Mouse (Mus musculus): ENCODE results near the gene Spop. TPM values are rescaled to one million over a fixed set of nuclear protein-coding genes. Genes with fewer than 3 reads are reported as not detected.
"Not testable (repeated sequence)": the region's sequence is repeated elsewhere in the genome, so short reads cannot be mapped to it uniquely, and the experiment has no call there.

Spop gene
- total RNA-seq, 2 experiments from 2014 or later: 103 to 126 TPM

DNA sequence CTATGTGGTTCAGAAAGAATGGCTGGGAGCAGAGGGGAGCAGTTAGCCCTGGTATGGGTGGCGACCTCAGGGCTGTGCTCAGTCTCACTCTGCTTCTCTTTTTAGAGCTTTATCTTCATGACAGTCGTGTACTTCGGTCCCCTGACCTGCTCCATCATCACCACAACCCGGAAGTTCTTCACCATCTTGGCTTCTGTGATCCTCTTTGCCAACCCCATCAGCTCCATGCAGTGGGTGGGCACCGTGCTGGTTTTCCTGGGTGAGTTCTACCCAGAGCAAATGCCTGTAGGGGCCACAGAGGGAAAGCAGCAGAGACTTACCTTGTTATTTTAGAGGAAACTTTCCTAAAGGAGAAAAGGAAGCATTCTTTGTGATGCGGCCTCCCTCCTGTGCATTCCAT, 23.5 kb upstream of the Spop start:
- intact Hi-C loops (cut with DNase I): no loop called here
- no peak for DNase-seq

DNA sequence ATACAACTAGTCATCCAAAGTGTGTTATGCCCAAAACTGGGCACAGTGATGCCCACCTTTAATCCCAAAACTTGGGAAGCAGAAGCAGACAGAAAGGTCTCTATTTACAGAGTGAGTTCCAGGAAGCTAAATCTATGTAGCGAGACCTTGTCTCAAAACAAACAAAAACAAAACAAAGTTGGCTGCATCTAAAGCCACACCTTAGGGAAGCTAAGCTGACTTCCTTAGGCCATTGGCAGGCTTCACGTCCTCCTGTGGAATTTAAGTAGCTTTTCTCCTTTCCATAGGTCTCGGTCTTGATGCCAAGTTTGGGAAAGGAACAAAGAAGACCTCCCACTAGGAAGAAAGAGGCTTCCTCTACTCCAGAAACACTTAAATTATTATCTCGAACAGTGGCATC, 22.7 kb upstream of the Spop start:
- no peak for DNase-seq
- intact Hi-C loops (cut with DNase I): no loop called here

DNA sequence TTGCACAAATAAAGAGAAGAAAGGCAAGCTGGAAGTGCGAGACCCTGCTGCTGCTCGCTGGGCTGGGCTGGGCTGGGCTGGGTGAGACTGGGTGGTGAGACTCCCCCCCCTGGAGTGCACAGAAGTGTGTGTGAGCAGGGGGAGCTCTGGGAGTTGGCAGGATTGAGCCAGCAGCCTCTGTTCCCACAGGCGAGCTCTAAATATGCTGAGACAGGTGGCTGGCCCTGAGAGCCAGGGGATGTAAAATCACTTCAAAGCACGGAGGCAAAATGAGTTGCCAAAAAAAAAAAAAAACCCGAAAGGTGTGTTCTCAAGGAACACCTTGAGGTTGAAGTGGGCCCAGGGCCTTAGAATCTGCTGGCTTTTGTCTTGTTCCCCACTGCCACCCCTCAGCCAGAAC, 22.1 kb upstream of the Spop start:
- intact Hi-C loops (cut with DNase I): no loop called here

DNA sequence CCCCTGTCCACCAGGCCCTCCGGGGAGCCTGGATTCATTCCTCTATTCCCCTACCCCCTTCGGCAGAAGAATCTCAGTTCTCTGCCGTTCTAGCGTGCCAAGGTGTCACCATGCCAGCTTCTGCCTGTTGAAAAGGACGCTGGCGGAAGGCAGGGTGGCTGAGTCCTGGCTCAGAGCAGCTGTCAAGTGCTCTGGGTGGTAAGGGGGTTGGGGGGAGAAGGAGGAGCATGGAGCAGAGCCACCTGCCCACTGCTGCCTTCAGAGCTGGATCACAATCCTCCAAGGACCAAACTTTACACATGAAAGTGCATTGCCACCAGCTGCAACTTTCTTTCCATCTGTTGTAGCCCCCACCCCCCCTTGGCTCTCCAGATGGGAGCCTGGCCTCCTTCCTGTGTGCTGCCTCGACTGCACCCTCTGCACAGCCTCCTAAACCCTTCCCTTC, 21.6 kb upstream of the Spop start:
- DNase-seq: peak; percentile 95
- intact Hi-C loops (cut with DNase I): no loop called here

More for the DNA sequence above, 22.1 kb upstream of the Spop start:
- peak; percentile 60 for DNase-seq

DNA sequence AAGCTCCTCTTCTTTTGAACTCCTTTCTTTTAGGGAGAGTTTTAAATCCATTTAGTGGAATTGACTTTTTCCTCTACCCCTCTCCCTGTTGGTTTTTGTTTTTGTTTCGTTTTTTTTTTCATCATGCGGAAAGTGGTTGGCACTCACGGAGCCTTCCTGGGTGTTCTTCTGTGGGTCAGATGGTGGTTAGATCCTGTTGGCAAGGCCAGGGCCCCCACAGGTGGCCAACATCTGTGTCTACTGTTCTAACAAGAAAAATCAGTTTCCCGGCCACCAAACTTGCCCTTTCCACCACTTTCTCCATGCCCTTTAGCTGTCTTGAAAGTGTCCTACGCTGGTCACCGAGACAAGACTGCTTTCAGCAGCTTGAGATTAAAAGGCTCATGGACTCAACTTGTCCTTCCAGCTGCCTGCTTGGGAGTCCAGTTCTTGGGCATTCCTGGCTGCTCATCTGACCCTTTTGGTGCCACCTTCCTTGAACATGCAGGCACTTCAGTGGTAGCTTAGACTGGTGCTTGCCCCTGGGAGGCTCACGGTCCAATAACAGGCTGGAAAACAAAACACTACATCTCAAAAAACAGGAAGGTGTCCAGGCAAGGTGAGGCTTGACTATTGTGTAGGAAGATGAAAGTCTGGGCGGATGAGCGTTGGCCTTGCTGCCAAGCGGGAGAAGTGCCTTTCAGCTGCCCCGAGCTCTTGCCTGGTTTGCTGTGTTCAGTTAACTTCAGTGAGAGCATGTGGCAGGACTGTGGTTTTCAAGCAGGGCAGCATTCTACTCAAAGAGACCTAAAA, 21.0 kb upstream of the Spop start:
- peak; percentile 61 for DNase-seq
- intact Hi-C loops (cut with DNase I): no loop called here

DNA sequence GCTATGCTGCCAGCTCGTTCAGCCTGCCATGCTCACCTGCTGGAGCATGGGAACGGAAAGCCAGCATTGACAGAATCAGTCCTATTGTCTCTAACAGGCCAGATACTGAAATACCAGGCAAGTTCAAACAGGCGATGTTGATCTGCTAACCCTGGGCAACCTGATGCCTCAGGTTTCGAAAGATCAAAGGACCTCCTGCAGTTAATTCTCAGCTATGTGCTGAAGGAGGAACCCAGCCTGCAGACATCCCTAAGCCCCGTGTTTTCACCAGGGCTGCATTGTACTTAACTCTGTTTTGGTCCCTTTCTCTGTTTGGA, 20.4 kb upstream of the Spop start:
- intact Hi-C loops (cut with DNase I): no loop called here
- no peak for DNase-seq

DNA sequence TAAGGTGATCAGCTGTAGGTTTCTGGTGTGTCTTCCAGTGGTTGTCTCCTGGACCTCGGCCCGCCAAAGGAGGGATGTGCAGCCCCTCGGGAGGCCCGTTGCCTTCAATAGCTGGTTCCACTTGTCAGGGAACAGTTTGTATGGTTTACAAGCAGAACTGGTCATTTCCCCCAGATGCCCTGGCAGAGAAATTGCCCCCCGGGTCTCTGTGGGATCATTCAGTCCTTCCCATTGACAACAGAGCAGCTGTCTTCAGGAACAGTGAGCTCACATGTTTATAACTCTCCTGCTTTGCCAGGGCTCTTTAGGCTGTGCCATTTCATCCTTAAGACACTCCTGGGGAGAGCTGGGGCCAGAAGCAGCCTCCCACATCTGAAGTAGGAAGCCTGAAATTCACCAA, 19.8 kb upstream of the Spop start:
- intact Hi-C loops (cut with DNase I): no loop called here

DNA sequence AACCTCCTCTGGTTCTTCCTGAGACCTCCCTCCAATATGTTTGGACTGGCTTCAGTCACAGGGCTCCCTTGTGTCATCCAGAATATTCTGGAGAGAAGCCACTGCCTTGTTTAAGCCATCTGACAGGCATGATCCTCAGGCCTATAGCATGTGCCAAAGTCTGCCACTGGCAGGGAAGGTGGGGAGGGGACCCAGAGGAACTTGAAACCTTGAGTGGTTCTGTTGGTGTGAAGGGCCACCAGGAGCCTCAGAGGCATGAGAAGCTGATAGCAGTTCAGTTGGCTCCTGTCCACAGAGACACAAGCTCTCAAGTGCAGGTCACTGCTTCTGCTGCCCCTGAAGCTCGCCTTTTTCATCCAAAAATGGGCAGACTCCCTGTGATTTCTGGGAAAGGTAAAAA, 17.3 kb upstream of the Spop start:
- intact Hi-C loops (cut with DNase I): no loop called here

More for the DNA sequence above, 19.8 kb upstream of the Spop start:
- peak; percentile 78 for DNase-seq

DNA sequence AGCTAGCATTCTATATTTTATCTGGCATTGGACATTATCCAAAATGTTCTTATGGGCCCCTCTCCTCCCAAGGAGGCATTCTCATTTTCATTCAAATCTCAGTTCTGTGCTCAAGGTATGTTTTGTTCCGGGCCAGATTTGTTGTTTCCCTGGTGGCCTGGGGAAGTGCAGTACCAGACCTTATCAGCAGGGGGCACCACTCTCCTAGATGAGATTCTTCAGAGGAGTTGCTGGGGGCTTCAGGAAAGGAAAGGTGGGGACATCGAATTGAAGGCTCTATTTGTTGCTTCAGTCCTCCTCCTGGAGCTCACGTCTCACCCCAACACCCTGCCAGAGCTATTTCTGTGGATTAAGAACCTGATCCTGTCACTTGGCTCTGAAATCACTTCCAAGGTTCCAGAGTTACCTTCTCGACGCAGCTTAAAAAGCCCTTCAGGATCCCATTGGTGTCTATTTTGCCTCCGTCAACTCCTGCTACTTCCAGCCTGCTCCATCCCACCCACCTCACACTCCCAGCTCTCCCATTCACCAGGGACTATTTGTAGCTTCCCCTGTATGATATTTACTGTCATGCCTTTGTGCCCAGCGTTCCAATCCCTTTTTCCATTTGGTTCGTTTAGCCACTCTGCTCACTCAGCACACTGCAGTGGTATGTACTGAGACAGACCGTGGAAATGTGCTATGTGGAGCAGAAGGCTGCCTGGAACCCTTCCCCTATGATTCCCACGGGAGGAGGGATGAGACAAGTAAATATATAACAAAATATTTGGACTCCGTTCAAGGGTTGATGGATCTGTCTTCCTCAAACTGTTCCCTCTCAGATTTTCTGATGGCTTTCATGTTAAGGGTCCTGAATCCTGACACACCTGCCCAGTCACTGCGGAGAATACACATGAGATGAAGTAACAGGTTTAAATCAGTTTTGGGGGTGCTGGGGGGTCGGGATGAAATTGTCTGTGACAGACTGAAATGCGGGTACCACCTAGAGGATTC, 15.7 kb upstream of the Spop start:
- DNase-seq: peak; percentile 81
- intact Hi-C loops (cut with DNase I): loop anchor here (2.0 kb wide), 1 partner anchor 123 kb away; no protein-coding TSS in a partner anchor

More for the DNA sequence above, 17.3 kb upstream of the Spop start:
- DNase-seq: peak; percentile 57

DNA sequence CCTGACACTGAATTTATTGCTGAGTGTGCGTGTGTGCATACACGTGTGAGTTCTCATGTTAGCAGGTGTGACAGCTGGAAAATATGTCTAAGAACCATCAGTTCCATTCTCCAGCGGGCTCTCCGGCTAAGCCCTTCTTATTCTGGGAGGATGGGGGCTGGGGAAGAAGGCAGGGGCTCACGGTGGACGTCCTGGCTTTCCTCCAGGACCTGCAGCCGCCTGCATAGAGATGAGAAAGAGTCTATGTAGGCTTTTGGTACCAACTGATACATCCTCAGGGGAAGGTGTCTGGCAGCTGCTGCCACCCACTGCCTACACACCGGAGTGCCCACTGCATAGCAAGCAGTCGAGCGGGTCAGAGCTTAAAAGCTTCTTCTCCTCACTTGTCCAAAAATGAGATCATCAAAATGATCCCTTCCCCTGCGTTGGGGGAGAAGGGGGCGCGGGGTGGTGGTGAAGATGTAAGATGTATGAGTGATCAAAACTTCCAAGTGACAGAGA, 14.3 kb upstream of the Spop start:
- intact Hi-C loops (cut with DNase I): loop anchor here (2.0 kb wide), 1 partner anchor 121 kb away; no protein-coding TSS in a partner anchor
- DNase-seq: peak; percentile 49

DNA sequence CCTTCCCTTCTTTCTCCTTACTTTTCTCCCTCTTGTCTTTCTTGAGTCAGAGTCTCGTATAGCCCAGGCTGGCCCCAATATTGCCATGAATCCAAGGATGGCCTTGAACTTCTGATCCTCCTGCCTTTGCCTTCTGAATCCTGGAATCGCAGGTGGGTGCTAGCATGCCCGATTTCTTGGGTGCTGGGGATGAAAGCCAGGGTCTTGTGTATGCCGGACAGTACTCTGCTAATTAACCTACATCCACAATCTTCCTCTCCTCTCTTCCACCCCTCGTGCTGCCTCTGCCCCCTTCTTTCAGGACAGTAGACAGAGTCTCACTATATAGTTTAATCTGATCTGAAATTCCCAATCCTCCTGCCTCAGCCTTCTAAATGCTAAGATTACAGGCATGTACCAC, 12.3 kb upstream of the Spop start:
- no peak for DNase-seq
- intact Hi-C loops (cut with DNase I): no loop called here

DNA sequence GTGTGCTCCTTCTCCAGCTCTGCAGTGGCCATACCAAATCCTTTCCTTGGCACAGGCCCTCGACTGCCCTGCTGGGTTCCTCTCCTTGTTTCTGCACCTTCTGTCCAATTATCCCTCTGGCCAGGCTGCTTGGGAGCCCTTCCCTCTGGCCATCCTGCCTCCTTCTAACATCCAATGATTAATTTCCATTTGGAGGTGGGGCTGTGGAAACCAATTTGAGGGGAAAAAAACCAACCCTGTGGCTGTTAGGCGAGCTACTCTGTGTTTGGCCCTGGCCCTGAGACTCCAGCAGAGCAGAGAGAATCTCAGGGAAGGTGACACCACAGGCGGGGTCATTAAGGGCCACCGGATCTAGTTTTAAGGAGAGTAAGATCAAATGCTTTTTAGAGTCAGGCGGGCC, 11.7 kb upstream of the Spop start:
- DNase-seq: peak; percentile 88
- intact Hi-C loops (cut with DNase I): no loop called here

DNA sequence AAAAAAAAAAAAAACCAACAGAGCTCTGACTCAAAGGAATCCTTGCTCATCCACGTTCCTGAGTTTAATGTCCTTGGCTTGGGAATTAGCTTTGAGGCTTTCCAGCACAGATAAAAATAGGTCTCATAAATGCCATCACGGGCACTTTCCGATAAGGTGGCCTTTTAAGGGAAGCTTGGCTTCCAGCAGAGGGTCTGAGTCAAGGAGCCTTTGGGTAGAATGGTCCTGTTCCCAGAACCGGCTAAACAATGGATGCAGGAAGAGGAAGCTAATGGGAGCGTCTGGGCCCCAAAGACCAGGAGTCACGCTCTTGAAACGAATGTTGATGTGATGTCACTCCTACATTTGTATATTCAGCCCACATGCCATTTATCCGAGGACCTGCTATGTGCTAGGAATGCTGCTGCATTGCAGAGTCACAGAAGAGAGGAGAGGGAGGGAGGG, 11.2 kb upstream of the Spop start:
- no peak for DNase-seq
- intact Hi-C loops (cut with DNase I): no loop called here

DNA sequence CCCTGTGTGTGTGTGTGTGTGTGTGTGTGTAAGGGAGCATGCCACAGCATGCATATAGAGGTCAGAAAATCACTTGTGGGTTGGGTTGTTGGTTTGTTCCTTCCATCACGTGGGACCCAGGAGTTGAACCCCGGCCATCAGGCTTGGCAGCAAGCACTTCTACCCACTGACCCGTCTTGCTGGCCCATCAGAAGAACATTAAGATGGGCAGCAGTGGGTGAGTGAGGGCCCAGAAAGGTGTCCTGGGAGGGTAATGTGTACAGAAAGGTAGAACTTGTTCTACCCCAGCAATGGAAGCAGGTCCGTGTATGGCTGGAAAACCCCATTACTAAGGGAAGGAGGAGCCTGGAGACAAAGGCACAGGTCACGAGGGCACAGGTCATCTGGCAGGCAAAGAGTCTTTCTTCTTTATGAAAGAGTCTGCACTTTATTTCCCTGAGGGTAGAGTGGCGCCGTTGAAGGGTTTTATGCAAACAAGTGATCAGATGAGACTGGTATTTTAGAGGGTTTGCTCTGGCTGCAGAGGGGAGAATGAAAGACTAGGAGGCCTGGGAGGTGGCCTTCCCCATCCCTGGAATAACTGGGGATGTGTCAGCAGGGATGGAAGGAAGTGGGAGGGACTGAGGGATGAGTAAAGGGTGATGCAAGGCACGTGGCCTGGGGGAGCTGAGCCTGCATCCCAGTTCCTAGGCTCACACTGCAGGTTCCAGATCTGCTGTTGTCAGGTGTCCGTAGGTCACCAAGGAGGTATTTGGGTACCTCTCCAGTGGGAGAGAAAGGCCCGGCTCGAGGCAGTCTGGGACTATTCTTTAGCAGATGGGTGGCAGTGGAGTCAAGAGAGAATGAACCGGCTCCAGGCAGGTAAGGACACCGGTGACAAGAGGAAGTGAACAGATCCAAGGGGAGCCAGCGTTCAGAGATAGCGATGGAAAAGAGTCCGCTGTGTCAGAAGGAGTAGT, 10.2 kb upstream of the Spop start:
- DNase-seq: no peak
- intact Hi-C loops (cut with DNase I): no loop called here

DNA sequence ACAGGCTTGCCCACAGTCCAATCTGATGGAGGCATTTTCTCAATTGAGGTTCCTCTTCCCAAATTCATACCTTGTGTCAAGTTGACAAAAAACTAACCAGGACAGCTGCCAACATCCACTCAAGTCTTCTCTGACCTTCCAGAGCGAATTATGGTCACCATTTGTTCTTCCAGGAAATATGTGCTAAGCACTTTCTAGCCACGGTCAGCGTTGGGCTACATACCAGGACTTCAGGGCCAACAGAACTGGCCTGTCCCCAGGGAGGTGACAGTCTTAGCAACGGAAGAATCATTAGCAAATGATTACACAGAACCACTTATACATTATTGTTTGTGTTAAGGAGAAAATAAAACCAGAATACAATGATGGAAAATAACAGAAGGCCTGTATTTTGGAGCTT, 8.1 kb upstream of the Spop start:
- DNase-seq: no peak
- intact Hi-C loops (cut with DNase I): no loop called here

DNA sequence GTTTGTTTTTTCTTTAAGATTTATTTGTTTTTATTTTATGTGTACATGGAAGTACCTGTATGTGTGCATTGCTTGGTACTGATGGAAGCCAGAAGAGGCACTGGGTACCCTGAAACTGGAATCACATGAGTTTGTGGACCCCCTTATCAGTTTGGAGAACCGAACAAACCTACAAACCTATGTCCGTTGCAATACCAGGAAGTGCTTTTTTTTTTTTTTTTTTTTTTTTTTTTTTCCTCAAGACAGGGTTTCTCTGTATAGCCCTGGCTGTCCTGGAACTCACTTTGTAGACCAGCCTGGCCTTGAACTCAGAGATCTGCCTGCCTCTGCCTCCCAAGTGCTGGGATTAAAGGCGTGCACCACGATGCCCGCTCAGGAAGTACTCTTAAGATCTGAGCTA, 7.5 kb upstream of the Spop start:
- DNase-seq; intact Hi-C loops (cut with DNase I): not testable (repeated sequence)

DNA sequence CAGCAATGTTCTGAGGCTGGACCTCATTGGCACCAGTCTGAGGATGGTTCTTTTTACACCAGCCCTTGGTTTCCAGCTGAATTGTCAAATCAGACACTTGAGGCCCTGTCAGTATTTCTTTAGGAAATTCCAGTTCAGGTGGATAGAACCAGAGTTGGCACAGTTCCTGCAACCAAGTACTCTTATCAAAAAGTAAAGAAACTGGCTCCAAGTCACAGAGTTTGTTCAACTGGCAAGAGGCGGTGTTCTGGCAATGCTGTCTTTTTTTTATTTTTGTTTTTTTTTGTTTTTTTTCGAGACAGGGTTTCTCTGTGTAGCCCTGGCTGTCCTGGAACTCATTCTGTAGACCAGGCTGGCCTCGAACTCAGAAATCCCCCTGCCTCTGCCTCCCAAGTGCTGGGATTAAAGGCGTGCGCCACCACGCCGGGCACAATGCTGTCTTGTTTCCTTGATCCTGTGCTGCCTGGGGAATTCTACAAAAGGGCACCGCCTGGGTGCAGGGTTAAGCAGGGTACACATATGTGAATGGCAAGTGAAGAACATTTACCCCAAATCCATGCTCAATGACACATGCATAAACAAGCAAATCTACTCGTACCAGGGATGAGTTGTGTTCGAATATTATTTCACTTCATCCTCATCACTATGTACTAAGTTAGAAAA, 4.3 kb upstream of the Spop start:
- intact Hi-C loops (cut with DNase I): no loop called here

DNA sequence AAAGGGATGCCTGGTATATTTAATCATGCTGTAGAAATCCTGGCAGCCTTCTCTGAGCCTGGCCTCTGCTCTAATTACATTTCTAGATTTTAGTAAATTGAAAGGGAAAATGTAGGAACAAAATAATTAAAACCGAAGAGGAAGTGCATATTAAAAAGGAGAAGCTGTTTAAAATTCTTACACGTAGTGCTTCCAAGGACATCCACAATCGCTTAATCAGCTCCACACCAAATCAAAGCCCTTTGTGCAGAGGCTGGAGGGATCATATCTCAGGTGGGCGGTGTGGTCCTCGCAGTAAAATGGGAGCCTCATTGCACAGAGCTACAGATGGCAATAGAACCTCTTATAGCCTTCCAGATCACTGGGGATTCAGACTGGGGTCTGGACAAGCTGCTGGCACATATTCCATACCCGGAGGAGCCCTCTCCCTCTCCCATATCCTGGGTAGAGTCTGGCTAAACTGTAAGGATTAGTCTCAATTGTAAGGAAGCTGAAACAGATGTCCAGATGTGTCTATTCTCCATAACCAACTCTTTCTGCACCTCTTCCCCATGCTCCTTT, 2.3 kb upstream of the Spop start:
- intact Hi-C loops (cut with DNase I): no loop called here
- no peak for DNase-seq

More for the DNA sequence above, 4.3 kb upstream of the Spop start:
- DNase-seq: no peak

DNA sequence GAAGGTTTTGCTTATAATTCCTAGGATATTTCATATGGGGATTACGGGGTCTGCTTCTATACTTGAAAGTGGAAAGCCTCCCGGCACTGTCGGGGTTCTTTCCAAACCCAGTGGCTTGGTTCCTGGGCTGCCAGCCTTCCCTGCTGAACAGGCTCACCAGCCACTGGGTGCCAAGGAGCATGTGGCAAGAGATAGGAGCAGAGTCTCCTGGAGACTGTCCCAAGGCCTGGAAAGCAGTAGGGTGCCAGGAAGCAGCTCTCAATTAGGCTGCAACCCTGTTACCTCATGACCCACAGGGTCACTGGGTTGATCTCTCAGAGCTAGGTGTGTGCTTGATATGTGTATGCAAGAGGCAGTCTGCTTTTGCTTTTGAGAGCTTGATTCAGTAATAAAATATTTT, 1.3 kb upstream of the Spop start:
- DNase-seq: no peak
- intact Hi-C loops (cut with DNase I): no loop called here

All from left cerebral cortex, postnatal 4 days (tissue).